Mouse (Mus musculus) c-Kit-negative CD71-positive TER-119-positive erythroid progenitor cells, embryonic 14.5 days (primary cell): ENCODE data around the gene Spns3.

Experiments
- DNase-seq: peaks from one replicate; pipeline ENCODE4 v3.0.0-alpha.2; 2013; ENCODE audit warnings: low read depth, low spot score

Gene Spns3

GRCm38 (mm10) chr11:72518449-72518848 is 31.9 kb downstream of the Spns3 start:
- DNase-seq: no peak

GRCm38 (mm10) chr11:72514967-72515366 is 35.3 kb downstream of the Spns3 start:
- DNase-seq: no peak

GRCm38 (mm10) chr11:72508651-72509050 is 41.7 kb downstream of the Spns3 start:
- DNase-seq: no peak

GRCm38 (mm10) chr11:72507651-72508050 is 42.7 kb downstream of the Spns3 start:
- DNase-seq: no peak

GRCm38 (mm10) chr11:72504016-72504797 is 46.1 kb downstream of the Spns3 start:
- no peak for DNase-seq

GRCm38 (mm10) chr11:72503501-72503921 is 46.8 kb downstream of the Spns3 start:
- no peak for DNase-seq

- no peak for DNase-seq
These were observed 48.1 kb downstream of the Spns3 start for GRCm38 (mm10) chr11:72502236-72502635.

GRCm38 (mm10) chr11:72501426-72502002 is 48.8 kb downstream of the Spns3 start:
- DNase-seq: no peak

GRCm38 (mm10) chr11:72500139-72500538 is 50.2 kb downstream of the Spns3 start:
- DNase-seq: no peak

GRCm38 (mm10) chr11:72497367-72497766 is 52.9 kb downstream of the Spns3 start:
- DNase-seq: no peak

- DNase-seq: no peak
These were observed 53.5 kb downstream of the Spns3 start for GRCm38 (mm10) chr11:72496775-72497174.

- DNase-seq: no peak
These were observed 54.2 kb downstream of the Spns3 start for GRCm38 (mm10) chr11:72496066-72496465.

- no peak for DNase-seq
These were observed 56.0 kb downstream of the Spns3 start for GRCm38 (mm10) chr11:72494046-72494988.

GRCm38 (mm10) chr11:72491130-72491960 is 59.0 kb downstream of the Spns3 start:
- DNase-seq: no peak

- DNase-seq: no peak
These were observed 60.4 kb downstream of the Spns3 start, which contains the start of gene Spns2 for GRCm38 (mm10) chr11:72489881-72490301. TSS of gene Spns2 (minus strand) at chr11:72489904.

- no peak for DNase-seq
These were observed 60.9 kb downstream of the Spns3 start for GRCm38 (mm10) chr11:72489397-72489796.

GRCm38 (mm10) chr11:72488753-72489271 is 61.5 kb downstream of the Spns3 start:
- DNase-seq: no peak

GRCm38 (mm10) chr11:72487739-72488138 is 62.6 kb downstream of the Spns3 start:
- no peak for DNase-seq

GRCm38 (mm10) chr11:72487171-72487570 is 63.1 kb downstream of the Spns3 start:
- no peak for DNase-seq

GRCm38 (mm10) chr11:72485960-72486359 is 64.3 kb downstream of the Spns3 start:
- DNase-seq: no peak

- no peak for DNase-seq
These were observed 65.1 kb downstream of the Spns3 start for GRCm38 (mm10) chr11:72485157-72485556.
